ENCODE assay signal across 17 mouse cellular contexts in the genomic region with DNA sequence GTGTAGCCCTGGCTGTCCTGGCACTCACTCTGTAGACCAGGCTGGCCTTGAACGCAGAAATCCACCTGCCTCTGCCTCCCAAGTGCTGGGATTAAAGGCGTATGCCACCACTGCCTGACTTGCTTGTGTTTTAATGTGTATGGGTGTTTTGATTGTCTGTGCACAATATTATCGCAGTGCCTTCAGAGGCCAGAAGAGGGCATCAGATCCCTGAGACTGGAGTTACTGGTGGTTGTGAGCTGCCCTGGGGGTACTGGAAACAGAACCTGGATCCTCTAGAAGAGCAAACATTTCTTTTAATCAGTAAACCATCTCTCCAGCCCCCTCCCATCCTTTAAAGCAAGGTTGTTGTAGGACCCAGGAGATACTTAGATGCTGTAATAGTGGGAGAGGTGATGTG. TPM values are rescaled to one million over a fixed set of nuclear protein-coding genes. Genes with fewer than 3 reads are reported as not detected.
DNase-seq lines count a peak whose midpoint lies in the region; ATAC-seq and TF ChIP-seq lines count a peak whose summit lies in the region.
"Had no signal": no experiment of that assay in that cellular context is flagged by ENCODE, and none has a peak within 500 bp of the region (broad histone marks: within the 10 kb centered on the region; RNA-seq: fewer than 3 reads in every experiment).

No protein-coding gene starts in this region.

- dilution Hi-C loops in CH12.LX (cut with MboI; ENCODE audit: extremely low pct_ligation_motif_present, extremely low pct_unique_long_range_greater_than_20kb, low sequenced_read_pairs), result no loop called here

- WGBS in liver, adult 2 months, result 77% methylated on average over 3 of the region's 3 CpGs
- 62% methylated on average over 3 of the region's 3 CpGs for WGBS in liver, embryonic 12.5 days (ENCODE audit: insufficient replicate concordance)

- peaks cover 18% of the 10 kb centered on the region for H3K27me3 ChIP-seq in liver, adult 2 months (ENCODE audit: control insufficient read depth, insufficient read depth, low read length)
- H3K27me3 ChIP-seq in liver, embryonic 12.5 days (replicated peaks), result peaks cover 81% of the 10 kb centered on the region
- peaks cover 49% of the 10 kb centered on the region for H3K27me3 ChIP-seq in CH12.LX (replicated peaks)
- H3K27me3 ChIP-seq: neural tube, embryonic 12.5 days had no signal

- intact Hi-C loops in gastrocnemius, adult 2 months (cut with DNase I), result loop anchor here (5.0 kb wide), 1 partner anchor 49 kb away; no protein-coding TSS in a partner anchor

- TF ChIP-seq RAD21 in CH12.LX (IDR thresholded peaks at IDR 0.05; ENCODE audit: low read depth, low read length), result peak; percentile 19

- H3K4me2 ChIP-seq in liver, embryonic 12.5 days, result no peak overlapping the region
- no peak overlapping the region for H3K4me2 ChIP-seq in CH12.LX (ENCODE audit: insufficient read depth, low read depth, poor library complexity, severe bottlenecking)
- H3K4me2 ChIP-seq: lung, embryonic 15.5 days had no signal

- 0 out of 2 replicates have a peak, but pooled peaks cover 5% of the 10 kb centered on the region for H3K9me3 ChIP-seq in liver, embryonic 12.5 days (replicated peaks)
- peaks cover 13% of the 10 kb centered on the region for H3K9me3 ChIP-seq in CH12.LX (replicated peaks; ENCODE audit: low read length)
- H3K9me3 ChIP-seq: embryonic facial prominence, embryonic 12.5 days; lung, embryonic 15.5 days had no signal

- no peak overlapping the region for H3K9ac ChIP-seq in liver, adult 2 months (ENCODE audit: low read depth, low read length)
- H3K9ac ChIP-seq in liver, embryonic 12.5 days, result no peak overlapping the region
- H3K9ac ChIP-seq in CH12.LX (ENCODE audit: insufficient read depth, low read depth), result no peak overlapping the region
- H3K9ac ChIP-seq: embryonic facial prominence, embryonic 12.5 days; lung, embryonic 15.5 days; neural tube, embryonic 12.5 days had no signal

- peaks cover 11% of the 10 kb centered on the region for H3K4me1 ChIP-seq in liver, adult 2 months (ENCODE audit: control insufficient read depth, insufficient read depth, low read length)
- peaks cover 27% of the 10 kb centered on the region for H3K4me1 ChIP-seq in liver, embryonic 12.5 days
- peaks cover 0 to 31% of the 10 kb centered on the region in 2 experiments; a peak in 2 of 4 replicates for H3K4me1 ChIP-seq in CH12.LX (ENCODE audit: control insufficient read depth in 1 of 2, insufficient read depth in 2 of 2)

- DNase-seq in gastrocnemius, adult 2 months, result no peak
- DNase-seq in gastrocnemius, adult 8-10 months (ENCODE audit: low spot score in 2 of 2), result no peak
- no peak for DNase-seq in liver, adult 2 months (ENCODE audit: extremely low read depth, low read depth, low spot score)
- no peak for DNase-seq in CH12.LX (ENCODE audit: extremely low read depth)
- DNase-seq in induced T-regulatory cell, adult 2 months (ENCODE audit: low read depth), result peak; percentile 50
- DNase-seq in urinary bladder, adult 18-20 months (ENCODE audit: low spot score in 2 of 2), result no peak
- DNase-seq in spleen, postnatal 14 days (ENCODE audit: low spot score in 2 of 2), result no peak
- DNase-seq: cerebellum, adult 11 months; kidney, adult 11 months; layer of hippocampus, postnatal 36 days; right cerebral cortex, postnatal 25 days; thymus, postnatal 14 days had no signal

- H3K79me2 ChIP-seq in liver, adult 2 months (ENCODE audit: control insufficient read depth, insufficient read depth, low read length), result no peaks in the 10 kb centered on the region
- no peaks in the 10 kb centered on the region for H3K79me2 ChIP-seq in CH12.LX (replicated peaks; ENCODE audit: control insufficient read depth, extremely low read depth, insufficient read depth, poor library complexity, severe bottlenecking)

- H3K27ac ChIP-seq in gastrocnemius, adult 2 months, result no peak overlapping the region
- H3K27ac ChIP-seq in liver, adult 2 months (replicated peaks; ENCODE audit: insufficient read depth, low read depth, low read length), result no peak overlapping the region
- H3K27ac ChIP-seq in liver, embryonic 12.5 days, result no peak overlapping the region
- H3K27ac ChIP-seq in CH12.LX (ENCODE audit: insufficient read depth, low read depth), result no peak overlapping the region
- H3K27ac ChIP-seq: embryonic facial prominence, embryonic 12.5 days; lung, embryonic 15.5 days; neural tube, embryonic 12.5 days had no signal

- TF ChIP-seq CTCF in gastrocnemius, adult 2 months (IDR thresholded peaks at IDR 0.05), result peak; percentile 39; the same call in 1 of the 2 replicates
- TF ChIP-seq CTCF in liver, adult 2 months (IDR thresholded peaks at IDR 0.05; ENCODE audit: low read depth, low read length), result 0 out of 2 replicates have a peak, but pooled peaks have one; percentile 6
- peak; percentile 15 to 48; a peak in 2 of 4 replicates for TF ChIP-seq CTCF in CH12.LX (conservative IDR thresholded peaks at IDR 0.05 in 1 of 2, IDR thresholded peaks at IDR 0.05 in 1 of 2; ENCODE audit: low read depth in 2 of 2, low read length in 2 of 2)

- in situ Hi-C loops in CH12.LX (cut with MboI; ENCODE audit: low pct_ligation_motif_present, low pct_unique_long_range_greater_than_20kb, low sequenced_read_pairs), result no loop called here

- ATAC-seq in liver, embryonic 12.5 days, result no peak
- ATAC-seq: midbrain, embryonic 16.5 days had no signal

- H3K4me3 ChIP-seq in gastrocnemius, adult 2 months, result no peak overlapping the region
- H3K4me3 ChIP-seq in liver, adult 2 months (ENCODE audit: insufficient read depth, low read depth, low read length), result no peak overlapping the region
- no peak overlapping the region for H3K4me3 ChIP-seq in liver, embryonic 12.5 days
- no peak overlapping the region for H3K4me3 ChIP-seq in CH12.LX (replicated peaks in 1 of 3; ENCODE audit: low read depth in 2 of 3, low read length in 2 of 3, poor library complexity in 1 of 3)
- H3K4me3 ChIP-seq: embryonic facial prominence, embryonic 12.5 days; lung, embryonic 15.5 days had no signal

- no peak for TF ChIP-seq EP300 in CH12.LX (IDR thresholded peaks at IDR 0.05; ENCODE audit: low read length)

- TF ChIP-seq POLR2A in liver, adult 2 months (IDR thresholded peaks at IDR 0.05; ENCODE audit: extremely low read depth, insufficient read depth, low read length), result no peak
- no peak for TF ChIP-seq POLR2A in CH12.LX (IDR thresholded peaks at IDR 0.05; ENCODE audit: low read depth, low read length)

- H3K36me3 ChIP-seq in liver, adult 2 months (ENCODE audit: control insufficient read depth, insufficient read depth, low read length), result no peaks in the 10 kb centered on the region
- H3K36me3 ChIP-seq in liver, embryonic 12.5 days, result no peaks in the 10 kb centered on the region
- H3K36me3 ChIP-seq in CH12.LX (replicated peaks in 1 of 2; ENCODE audit: control insufficient read depth in 1 of 2, insufficient read depth in 1 of 2, low read length in 1 of 2), result no peaks in the 10 kb centered on the region
- H3K36me3 ChIP-seq: embryonic facial prominence, embryonic 12.5 days; lung, embryonic 15.5 days had no signal

TF ChIP-seq in CH12.LX, 34 proteins besides CTCF, POLR2A, EP300 and RAD21:
- TF ChIP-seq ETS1 (conservative IDR thresholded peaks at IDR 0.05; ENCODE audit: low read depth, low read length), result no peak
- TF ChIP-seq SMC3 (IDR thresholded peaks at IDR 0.05; ENCODE audit: low read depth, low read length), result 0 out of 2 replicates have a peak, but pooled peaks have one; percentile 8
TF ChIP-seq in CH12.LX: peak in this region for 1.

RNA-seq across cellular contexts. Expression of gene Rhbdl3, which starts 3.0 kb away (rescaled TPM):
- total RNA-seq in gastrocnemius, adult 2 months (2021), result 1 to 10 TPM; 3.9 to 7.6 TPM
- total RNA-seq in gastrocnemius, adult 8-10 months (2022), result 1 to 10 TPM; 2.8 to 8.4 (median 4.6) TPM
- total RNA-seq in liver, adult 2 months (2014; rRNA removed), result 0.09 and 0.13 TPM in 2 replicates
- 0.02 and 0.06 TPM in 2 replicates for polyA plus RNA-seq in liver, adult 2 months (2012; rRNA removed)
- polyA plus RNA-seq in liver, embryonic 12.5 days (2016; fragmentation: Nextera tagmentation; extraction: Ambion mirVana), result 0.18 and 0.29 TPM in 2 replicates
- total RNA-seq in CH12.LX (2012; rRNA removed) (0.88 and 1.4 TPM in 2 replicates), CH12.LX (2014; rRNA removed) (0.34 and 0.46 TPM in 2 replicates)
- 0.46 and 0.70 TPM in 2 replicates for polyA plus RNA-seq in CH12.LX (2012; ENCODE audit: insufficient read length, low read depth)
